Mouse (Mus musculus): ENCODE measurements around the gene Rps2. TPM values are rescaled to one million over a fixed set of nuclear protein-coding genes. Genes with fewer than 3 reads are reported as not detected.
A peak's percentile ranks its signal among the peaks of the same experiment; 100 is the strongest.

Rps2 gene
- polyA plus RNA-seq, 1 experiment from 2014 or later, result 1,141 TPM

GRCm38 (mm10) chr17:24743896-24744295 is 26.0 kb downstream of the Rps2 start:
- in situ Hi-C loops (cut with MboI; ENCODE audit: low pct_unique_long_range_greater_than_20kb), result loop anchor here (5.0 kb wide), 1 partner anchor 73 kb away; no protein-coding TSS in a partner anchor
- DNase-seq (ENCODE audit: low read depth, low spot score) (no peak), ATAC-seq (no peak)
- CTCF ChIA-PET, result no interaction called here
- POLR2A ChIA-PET, result no interaction called here
- no peak for TF ChIP-seq CTCF (IDR thresholded peaks at IDR 0.05)
- no peaks in the 10 kb centered on the region for H3K27me3 ChIP-seq

GRCm38 (mm10) chr17:24744381-24744780 is 26.5 kb downstream of the Rps2 start:
- H3K27me3 ChIP-seq, result no peaks in the 10 kb centered on the region
- CTCF ChIA-PET, result no interaction called here
- POLR2A ChIA-PET, result no interaction called here
- no peak for ATAC-seq
- no peak for DNase-seq (ENCODE audit: low read depth, low spot score)
- no peak for TF ChIP-seq CTCF (IDR thresholded peaks at IDR 0.05)
- in situ Hi-C loops (cut with MboI; ENCODE audit: low pct_unique_long_range_greater_than_20kb), result loop anchor here (5.0 kb wide), 1 partner anchor 73 kb away; no protein-coding TSS in a partner anchor

- DNase-seq (ENCODE audit: low read depth, low spot score), result no peak
- ChIA-PET POLR2A (interaction anchor here (0.8 kb wide), 1 partner anchor 75 kb away, joined by 3 read pairs; no protein-coding TSS in a partner anchor), CTCF (interaction anchor here (0.8 to 1.9 kb wide), 17 partner anchors 9 to 136 kb away, joined by 3 to 22 read pairs (median 4); partner anchors contain the start of gene Hagh)
- ATAC-seq, result peak; percentile 57
- in situ Hi-C loops (cut with MboI; ENCODE audit: low pct_unique_long_range_greater_than_20kb), result no loop called here
- no peaks in the 10 kb centered on the region for H3K27me3 ChIP-seq
- peak; percentile 95 for TF ChIP-seq CTCF (IDR thresholded peaks at IDR 0.05)
These were observed 27.9 kb downstream of the Rps2 start for GRCm38 (mm10) chr17:24745526-24746497.

DNA sequence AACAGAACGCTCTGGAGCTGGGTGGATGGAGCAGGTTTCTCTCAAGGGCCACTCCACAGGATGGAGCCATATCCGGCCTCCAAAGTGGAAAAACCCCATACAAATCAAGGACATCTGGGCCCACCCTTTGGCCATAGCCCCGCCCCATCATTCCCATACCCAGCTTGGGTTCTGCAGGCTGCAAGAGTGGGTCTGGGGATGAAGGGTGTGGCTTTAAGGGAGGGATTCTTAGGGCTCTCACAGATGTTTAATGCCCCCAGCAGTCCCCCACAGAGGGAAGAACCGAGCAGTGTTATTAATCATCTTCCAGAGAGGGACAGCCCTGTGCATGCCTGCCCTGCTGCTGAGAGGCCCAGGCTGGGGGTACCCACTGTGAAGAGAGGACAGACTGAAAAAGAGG is 29.1 kb downstream of the Rps2 start:
- no peak for TF ChIP-seq CTCF (IDR thresholded peaks at IDR 0.05)
- DNase-seq (ENCODE audit: low read depth, low spot score) (no peak), ATAC-seq (no peak)
- POLR2A ChIA-PET, result no interaction called here
- in situ Hi-C loops (cut with MboI; ENCODE audit: low pct_unique_long_range_greater_than_20kb), result no loop called here
- CTCF ChIA-PET, result interaction anchor here (1.1 to 2.0 kb wide), 3 partner anchors 53 to 71 kb away, joined by 7 to 10 read pairs (median 9); no protein-coding TSS in a partner anchor
- H3K27me3 ChIP-seq, result no peaks in the 10 kb centered on the region

GRCm38 (mm10) chr17:24751528-24751927 is 33.6 kb downstream of the Rps2 start:
- ChIA-PET CTCF (interaction anchor here (1.2 to 2.0 kb wide), 4 partner anchors 9 to 66 kb away, joined by 4 to 7 read pairs (median 5); no protein-coding TSS in a partner anchor), POLR2A (interaction anchor here (1.4 kb wide), 1 partner anchor 10 kb away, joined by 4 read pairs; no protein-coding TSS in a partner anchor)
- in situ Hi-C loops (cut with MboI; ENCODE audit: low pct_unique_long_range_greater_than_20kb), result no loop called here
- ATAC-seq (no peak), DNase-seq (ENCODE audit: low read depth, low spot score) (no peak)
- H3K27me3 ChIP-seq, result peaks cover 21% of the 10 kb centered on the region
- no peak for TF ChIP-seq CTCF (IDR thresholded peaks at IDR 0.05)

DNA sequence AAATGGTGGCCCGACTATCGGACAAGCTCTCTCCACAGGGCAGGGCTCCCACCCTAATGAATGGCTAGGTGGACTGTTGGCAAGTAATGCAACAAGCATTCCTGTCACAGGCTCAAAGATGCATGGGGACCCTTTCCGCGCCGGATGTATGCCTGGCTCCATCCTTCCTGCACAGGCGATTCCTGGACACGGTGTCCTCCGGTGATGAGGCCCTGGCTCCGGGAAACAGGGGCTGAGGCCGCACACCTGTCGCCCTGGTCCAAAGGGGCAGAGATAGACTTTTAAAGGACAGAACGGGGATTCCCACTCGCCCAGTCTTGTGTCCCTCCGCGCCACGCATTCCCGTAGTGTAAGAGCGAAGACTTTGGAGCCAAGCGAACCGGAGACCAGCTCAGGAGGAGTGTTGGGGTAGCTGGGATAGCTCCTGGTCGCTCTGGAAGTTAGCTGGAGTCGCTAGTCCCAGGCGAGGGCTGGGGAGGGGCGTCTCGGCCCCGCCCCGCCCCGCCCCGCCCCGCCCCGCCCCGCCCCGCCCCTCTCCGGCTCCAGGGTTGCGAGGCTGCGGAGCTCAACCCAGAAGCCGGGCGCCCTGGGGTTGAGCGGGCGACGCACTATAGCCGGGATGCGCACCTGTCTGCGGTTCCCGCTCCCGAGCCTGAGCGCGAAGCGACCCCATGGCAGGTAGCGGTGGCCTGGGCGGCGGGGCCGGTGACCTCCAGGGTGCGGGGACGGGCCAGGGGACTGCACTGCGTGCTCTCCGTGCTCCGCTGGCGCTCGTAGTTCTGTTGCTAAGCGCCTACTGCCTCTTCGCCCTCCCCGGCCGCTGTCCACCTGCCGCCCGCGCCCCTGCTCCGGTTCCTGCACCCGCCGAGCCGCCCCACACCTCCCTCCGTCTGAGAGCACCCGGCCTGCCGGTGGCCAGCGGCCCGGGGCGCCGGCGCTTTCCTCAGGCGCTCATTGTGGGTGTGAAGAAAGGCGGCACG is 34.8 kb downstream of the Rps2 start, which contains the start of gene Hs3st6:
Gene Hs3st6 (plus strand): TSS at position 574 of the 980 bp plus-strand sequence.
- no peak for TF ChIP-seq CTCF (IDR thresholded peaks at IDR 0.05)
- peaks cover 21% of the 10 kb centered on the region for H3K27me3 ChIP-seq
- ChIA-PET POLR2A (interaction anchor here (0.6 to 1.4 kb wide), 2 partner anchors 9 to 797 kb away, joined by 3 to 4 read pairs; no protein-coding TSS in a partner anchor), CTCF (interaction anchor here (1.8 to 2.0 kb wide), 2 partner anchors 12 to 65 kb away, joined by 6 to 7 read pairs; no protein-coding TSS in a partner anchor)
- no peak for DNase-seq (ENCODE audit: low read depth, low spot score)
- in situ Hi-C loops (cut with MboI; ENCODE audit: low pct_unique_long_range_greater_than_20kb), result no loop called here
- ATAC-seq, result peak; percentile 12

DNA sequence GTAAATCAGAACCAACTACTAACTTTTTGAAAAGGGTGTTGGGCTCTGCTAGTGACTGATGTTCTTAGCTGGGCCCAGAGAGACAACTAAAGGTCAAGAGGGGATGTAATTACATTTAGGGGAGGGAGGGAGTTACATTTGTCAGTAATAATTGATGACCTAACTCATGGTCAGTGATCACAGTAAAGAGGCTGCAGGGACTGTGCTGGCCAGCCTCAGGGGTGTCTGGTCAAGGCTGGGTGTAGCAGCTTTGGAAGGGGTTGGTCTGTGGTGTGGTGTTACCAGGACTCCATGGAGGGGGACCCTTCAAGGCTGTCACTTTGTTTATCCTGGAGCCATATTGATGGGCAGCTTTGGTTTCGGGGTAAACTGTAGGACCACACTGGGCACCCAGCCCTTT is 39.5 kb downstream of the Rps2 start:
- ChIA-PET CTCF (interaction anchor here (1.0 kb wide), 1 partner anchor 12 kb away, joined by 3 read pairs; no protein-coding TSS in a partner anchor), POLR2A (no interaction called here)
- DNase-seq (ENCODE audit: low read depth, low spot score) (no peak), ATAC-seq (no peak)
- peaks cover 19% of the 10 kb centered on the region for H3K27me3 ChIP-seq
- TF ChIP-seq CTCF (IDR thresholded peaks at IDR 0.05), result no peak
- in situ Hi-C loops (cut with MboI; ENCODE audit: low pct_unique_long_range_greater_than_20kb), result no loop called here

DNA sequence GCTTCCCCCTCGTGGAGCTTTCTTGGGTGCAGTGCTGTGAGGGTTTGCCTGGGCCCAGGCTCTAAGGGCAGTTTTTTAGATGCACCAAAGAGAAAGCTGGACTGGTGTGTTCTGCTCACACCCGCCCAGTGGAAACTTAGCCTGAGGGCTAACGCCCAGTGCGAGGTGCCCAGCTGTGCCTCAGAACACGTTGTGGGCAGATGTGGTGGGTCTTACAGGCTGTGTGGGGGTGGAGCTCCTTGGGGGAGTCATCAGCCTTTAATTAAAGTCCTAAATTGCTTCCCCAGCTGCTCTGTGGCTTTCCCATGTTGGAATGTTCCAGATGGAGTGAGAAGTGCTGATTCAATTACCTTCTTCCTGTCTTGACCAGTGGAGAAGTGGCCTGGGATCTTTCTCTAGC is 43.2 kb downstream of the Rps2 start:
- ATAC-seq (no peak), DNase-seq (ENCODE audit: low read depth, low spot score) (no peak)
- TF ChIP-seq CTCF (IDR thresholded peaks at IDR 0.05), result no peak
- POLR2A ChIA-PET, result interaction anchor here (0.6 kb wide), 1 partner anchor 9 kb away, joined by 4 read pairs; the partner anchor contains the start of gene Hs3st6
- in situ Hi-C loops (cut with MboI; ENCODE audit: low pct_unique_long_range_greater_than_20kb), result no loop called here
- H3K27me3 ChIP-seq, result no peaks in the 10 kb centered on the region
- CTCF ChIA-PET, result interaction anchor here (0.7 to 1.3 kb wide), 2 partner anchors 16 to 35 kb away, joined by 3 to 4 read pairs; no protein-coding TSS in a partner anchor

GRCm38 (mm10) chr17:24765016-24765905 is 47.3 kb downstream of the Rps2 start:
- DNase-seq (ENCODE audit: low read depth, low spot score), result no peak
- CTCF ChIA-PET, result interaction anchor here (1.3 to 1.7 kb wide), 3 partner anchors 13 to 52 kb away, joined by 4 to 7 read pairs (median 6); partner anchors contain the start of gene Hs3st6

More at GRCm38 (mm10) chr17:24765016-24765905, 47.3 kb downstream of the Rps2 start:
- POLR2A ChIA-PET, result interaction anchor here (0.7 to 1.5 kb wide), 3 partner anchors 12 to 30 kb away, joined by 3 to 4 read pairs (median 3); no protein-coding TSS in a partner anchor
- peak; percentile 9 for ATAC-seq
- H3K27me3 ChIP-seq, result no peaks in the 10 kb centered on the region
- in situ Hi-C loops (cut with MboI; ENCODE audit: low pct_unique_long_range_greater_than_20kb), result no loop called here
- TF ChIP-seq CTCF (IDR thresholded peaks at IDR 0.05), result no peak
